Mouse (Mus musculus) forebrain, embryonic 16.5 days (tissue): ENCODE results near the gene Ccdc170. TPM values are rescaled to one million over a fixed set of nuclear protein-coding genes. Genes with fewer than 3 reads are reported as not detected.

Experiments used
- ATAC-seq: fragments of 200-750 bp; cut with Nextera tagmentation; 2 replicates; pipeline ENCODE4 v1.8.0; 2017; ENCODE audit warnings: mild to moderate bottlenecking, moderate library complexity
- H3K27ac ChIP-seq: fragments of 300-500 bp; sonication (generic); 2 replicates; pipeline ENCODE4 v1.5.1; 2014; ENCODE audit warnings: low read length, control low read depth
- H3K27me3 ChIP-seq: fragments of 300-500 bp; sonication (generic); replicated peaks from 2 replicates; pipeline ENCODE4 v1.6.1; 2014; ENCODE audit warnings: low read length; ENCODE audit not compliant: control insufficient read depth, insufficient read depth
- H3K36me3 ChIP-seq: fragments of 300-500 bp; sonication (generic); 2 replicates; pipeline ENCODE4 v1.6.1; 2014; ENCODE audit not compliant: control insufficient read depth, insufficient read depth
- H3K4me1 ChIP-seq: fragments of 300-500 bp; sonication (generic); replicated peaks from 2 replicates; pipeline ENCODE4 v1.6.1; 2014; ENCODE audit warnings: low read length; ENCODE audit not compliant: control insufficient read depth, insufficient read depth
- H3K4me2 ChIP-seq: fragments of 300-500 bp; sonication (generic); 2 replicates; pipeline ENCODE4 v1.6.1; 2014; ENCODE audit warnings: mild to moderate bottlenecking, low read length, control low read depth
- H3K4me3 ChIP-seq: fragments of 300-500 bp; sonication (generic); replicated peaks from 2 replicates; pipeline ENCODE4 v1.5.1; 2014; ENCODE audit warnings: mild to moderate bottlenecking, low read length, control low read depth
- H3K9ac ChIP-seq: fragments of 300-500 bp; sonication (generic); replicated peaks from 2 replicates; pipeline ENCODE4 v1.6.1; 2014; ENCODE audit warnings: low read depth, low read length, control low read depth
- H3K9me3 ChIP-seq: fragments of 300-500 bp; sonication (generic); 2 replicates; pipeline ENCODE4 v1.6.1; 2016; ENCODE audit warnings: low read length; ENCODE audit not compliant: control insufficient read depth
- WGBS: fragments of 180-500 bp; shearing (Covaris S2); extraction: QIAGEN DNeasy Blood & Tissue Kit; methylation state at CpG from one replicate; pipeline ENCODE4 v1.1.7; 2014; 5-methylcytosine and 5-hydroxymethylcytosine counted together
- polyA plus RNA-seq: library from polyadenylated mRNA; unstranded; fragments of >200 nt; fragmentation: Nextera tagmentation; extraction: Ambion mirVana; gene quantifications from 2 replicates; pipeline ENCODE4 v1.2.1, GENCODE M21; 2015

Gene Ccdc170
- polyA plus RNA-seq, 1 experiment from 2014 or later, result 0.27 TPM

GRCm38 (mm10) chr10:4475431-4475830, 6.9 kb upstream of the Ccdc170 start:
- no peak for ATAC-seq
- Histone ChIP-seq H3K27ac (no peak overlapping the region), H3K9ac (no peak overlapping the region), H3K4me1 (no peaks in the 10 kb centered on the region), H3K4me2 (no peak overlapping the region), H3K9me3 (no peaks in the 10 kb centered on the region), H3K27me3 (no peaks in the 10 kb centered on the region), H3K36me3 (no peaks in the 10 kb centered on the region), H3K4me3 (no peak overlapping the region)
- 73% methylated on average over 3 of the region's 3 CpGs for whole genome bisulfite sequencing

GRCm38 (mm10) chr10:4476604-4477003, 5.7 kb upstream of the Ccdc170 start:
- 93% methylated on average over 5 of the region's 5 CpGs for WGBS
- ATAC-seq, result no peak
- Histone ChIP-seq H3K27me3 (no peaks in the 10 kb centered on the region), H3K9me3 (no peaks in the 10 kb centered on the region), H3K4me3 (no peak overlapping the region), H3K36me3 (no peaks in the 10 kb centered on the region), H3K4me2 (no peak overlapping the region), H3K27ac (no peak overlapping the region), H3K9ac (no peak overlapping the region), H3K4me1 (no peaks in the 10 kb centered on the region)

- no peak overlapping the region for H3K9ac ChIP-seq
- H3K4me1 ChIP-seq, result no peaks in the 10 kb centered on the region
- H3K4me3 ChIP-seq, result no peak overlapping the region
- H3K27me3 ChIP-seq, result no peaks in the 10 kb centered on the region
- H3K36me3 ChIP-seq, result no peaks in the 10 kb centered on the region
- no peaks in the 10 kb centered on the region for H3K9me3 ChIP-seq
- no peak for ATAC-seq
- H3K27ac ChIP-seq, result no peak overlapping the region
- WGBS, result 79% methylated on average over 3 of the region's 3 CpGs
- H3K4me2 ChIP-seq, result no peak overlapping the region
Measured at GRCm38 (mm10) chr10:4480929-4481328, 1.4 kb upstream of the Ccdc170 start.

GRCm38 (mm10) chr10:4481695-4482094, 607 bp upstream of the Ccdc170 start:
- Histone ChIP-seq H3K9ac (no peak overlapping the region), H3K27ac (no peak overlapping the region), H3K9me3 (no peaks in the 10 kb centered on the region), H3K27me3 (no peaks in the 10 kb centered on the region), H3K4me2 (no peak overlapping the region), H3K4me1 (no peaks in the 10 kb centered on the region), H3K36me3 (no peaks in the 10 kb centered on the region), H3K4me3 (no peak overlapping the region)
- ATAC-seq, result no peak
- 87% methylated on average over 8 of the region's 8 CpGs for WGBS

- 64% methylated on average over 1 of the region's 1 CpGs for WGBS
- Histone ChIP-seq H3K4me1 (no peaks in the 10 kb centered on the region), H3K4me3 (no peak overlapping the region), H3K27ac (no peak overlapping the region), H3K27me3 (no peaks in the 10 kb centered on the region), H3K9ac (no peak overlapping the region), H3K36me3 (no peaks in the 10 kb centered on the region), H3K4me2 (no peak overlapping the region), H3K9me3 (no peaks in the 10 kb centered on the region)
- no peak for ATAC-seq
Measured at GRCm38 (mm10) chr10:4483848-4484247, 1.5 kb downstream of the Ccdc170 start.

- H3K4me1 ChIP-seq, result no peaks in the 10 kb centered on the region
- no peak overlapping the region for H3K9ac ChIP-seq
- no peak overlapping the region for H3K4me2 ChIP-seq
- H3K9me3 ChIP-seq, result no peaks in the 10 kb centered on the region
- no peak overlapping the region for H3K27ac ChIP-seq
- H3K4me3 ChIP-seq, result no peak overlapping the region
- 84% methylated on average over 9 of the region's 9 CpGs for WGBS
- H3K36me3 ChIP-seq, result no peaks in the 10 kb centered on the region
- ATAC-seq, result no peak
- no peaks in the 10 kb centered on the region for H3K27me3 ChIP-seq
Measured at GRCm38 (mm10) chr10:4484986-4485385, 2.7 kb downstream of the Ccdc170 start.

- Histone ChIP-seq H3K27me3 (no peaks in the 10 kb centered on the region), H3K36me3 (no peaks in the 10 kb centered on the region), H3K9ac (no peak overlapping the region), H3K9me3 (no peaks in the 10 kb centered on the region), H3K4me1 (no peaks in the 10 kb centered on the region), H3K27ac (no peak overlapping the region), H3K4me2 (no peak overlapping the region), H3K4me3 (no peak overlapping the region)
- ATAC-seq, result no peak
- WGBS, result 72% methylated on average over 5 of the region's 5 CpGs
Measured at GRCm38 (mm10) chr10:4489865-4490264, 7.6 kb downstream of the Ccdc170 start.

GRCm38 (mm10) chr10:4491281-4491680, 9.0 kb downstream of the Ccdc170 start:
- no peak for ATAC-seq
- no peak overlapping the region for H3K27ac ChIP-seq
- H3K4me1 ChIP-seq, result no peaks in the 10 kb centered on the region
- H3K36me3 ChIP-seq, result no peaks in the 10 kb centered on the region
- H3K9ac ChIP-seq, result no peak overlapping the region
- WGBS, result 42% methylated on average over 2 of the region's 3 CpGs
- H3K9me3 ChIP-seq, result no peaks in the 10 kb centered on the region
- H3K27me3 ChIP-seq, result no peaks in the 10 kb centered on the region
- no peak overlapping the region for H3K4me2 ChIP-seq
- H3K4me3 ChIP-seq, result no peak overlapping the region

- H3K27me3 ChIP-seq, result no peaks in the 10 kb centered on the region
- no peak overlapping the region for H3K4me3 ChIP-seq
- H3K27ac ChIP-seq, result no peak overlapping the region
- H3K4me2 ChIP-seq, result no peak overlapping the region
- H3K4me1 ChIP-seq, result no peaks in the 10 kb centered on the region
- no peak overlapping the region for H3K9ac ChIP-seq
- no peak for ATAC-seq
- H3K36me3 ChIP-seq, result no peaks in the 10 kb centered on the region
- H3K9me3 ChIP-seq, result no peaks in the 10 kb centered on the region
- 42% methylated on average over 1 of the region's 1 CpGs for WGBS
Measured at GRCm38 (mm10) chr10:4492045-4492444, 9.7 kb downstream of the Ccdc170 start.

- Histone ChIP-seq H3K36me3 (no peaks in the 10 kb centered on the region), H3K9ac (no peak overlapping the region), H3K9me3 (no peaks in the 10 kb centered on the region), H3K4me1 (no peaks in the 10 kb centered on the region), H3K27ac (no peak overlapping the region), H3K4me2 (no peak overlapping the region), H3K27me3 (no peaks in the 10 kb centered on the region), H3K4me3 (no peak overlapping the region)
- no peak for ATAC-seq
- 13% methylated on average over 4 of the region's 4 CpGs for whole genome bisulfite sequencing
Measured at GRCm38 (mm10) chr10:4492909-4493308, 10.6 kb downstream of the Ccdc170 start.
